Comparison of ENCODE assay signal across 20 mouse cellular contexts in the genomic region with DNA sequence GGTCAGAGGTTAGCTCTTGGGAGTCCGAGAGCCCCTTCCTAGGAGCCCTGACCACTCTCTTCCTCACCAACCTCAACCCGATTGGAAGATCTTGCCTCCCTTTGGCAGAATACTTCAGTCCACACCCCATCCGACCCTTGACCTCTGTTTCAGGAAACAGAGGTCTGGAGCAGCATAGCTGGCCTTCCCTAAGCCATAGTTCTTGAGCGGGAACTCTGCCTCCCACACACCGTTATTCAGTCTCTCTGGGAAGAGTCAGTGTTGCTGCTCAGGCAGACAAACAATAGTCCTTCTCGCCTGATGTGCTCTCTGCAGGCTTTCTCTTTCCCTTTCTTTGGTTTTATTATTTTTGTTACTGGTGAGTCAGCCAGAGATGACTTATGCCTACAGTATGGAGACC. TPM values are rescaled to one million over a fixed set of nuclear protein-coding genes. Genes with fewer than 3 reads are reported as not detected.
DNase-seq lines count a peak whose midpoint lies in the region; ATAC-seq lines count a peak whose summit lies in the region.
"Had no signal": no experiment of that assay in that cellular context is flagged by ENCODE, and none has a peak within 500 bp of the region (broad histone marks: within the 10 kb centered on the region; RNA-seq: fewer than 3 reads in every experiment).

No protein-coding gene starts in this region.

- no peak overlapping the region for H3K4me2 ChIP-seq in midbrain, embryonic 11.5 days
- no peak overlapping the region for H3K4me2 ChIP-seq in midbrain, embryonic 16.5 days (ENCODE audit: low read length)
- H3K4me2 ChIP-seq: neural tube, embryonic 12.5 days had no signal

- H3K9me3 ChIP-seq in midbrain, embryonic 11.5 days (ENCODE audit: control insufficient read depth, low read length): no peaks in the 10 kb centered on the region
- no peaks in the 10 kb centered on the region for H3K9me3 ChIP-seq in midbrain, embryonic 16.5 days (replicated peaks; ENCODE audit: control insufficient read depth, low read length, poor library complexity, severe bottlenecking)
- H3K9me3 ChIP-seq: G1E; neural tube, embryonic 12.5 days had no signal

- DNase-seq in heart, adult 11 months: peak; percentile 92
- DNase-seq in heart, postnatal 10 days: no peak
- DNase-seq in midbrain, embryonic 11.5 days (ENCODE audit: low spot score, missing footprints): peak; percentile 83
- peak; percentile 11 for DNase-seq in fibroblast of lung, adult 2 months (ENCODE audit: low read depth)
- no peak for DNase-seq in adrenal gland, postnatal 36 days
- DNase-seq: cerebellum, adult 18-20 months; gastrocnemius, adult 2 months; lung, adult 2 months; midbrain, embryonic 14.5 days; right cerebral cortex, postnatal 14 days; thymus, postnatal 25 days had no signal

- intact Hi-C loops in heart, postnatal 10 days (cut with DNase I): loop anchor here (5.0 to 10.0 kb wide), 3 partner anchors 87 to 175 kb away; no protein-coding TSS in a partner anchor

- H3K27me3 ChIP-seq in midbrain, embryonic 11.5 days (ENCODE audit: control insufficient read depth, insufficient read depth, low read length): peaks cover 99% of the 10 kb centered on the region
- H3K27me3 ChIP-seq in midbrain, embryonic 16.5 days (ENCODE audit: control insufficient read depth, insufficient read depth, low read depth, low read length): peaks cover 76% of the 10 kb centered on the region

- peaks cover 17% of the 10 kb centered on the region for H3K4me1 ChIP-seq in midbrain, embryonic 11.5 days (ENCODE audit: control insufficient read depth, insufficient read depth, low read length)
- H3K4me1 ChIP-seq in midbrain, embryonic 16.5 days (ENCODE audit: control insufficient read depth, insufficient read depth, low read length): peaks cover 23% of the 10 kb centered on the region

- no peak overlapping the region for H3K4me3 ChIP-seq in midbrain, embryonic 11.5 days (ENCODE audit: low read depth, low read length)
- H3K4me3 ChIP-seq in midbrain, embryonic 16.5 days (ENCODE audit: low read depth, low read length): no peak overlapping the region
- H3K4me3 ChIP-seq: gastrocnemius, adult 2 months; layer of hippocampus, adult 2 months; left cerebral cortex, adult 2 months; neural tube, embryonic 12.5 days had no signal

- under 1% methylated on average over 6 of the region's 6 CpGs for WGBS in midbrain, embryonic 11.5 days
- 13% methylated on average over 6 of the region's 6 CpGs for WGBS in midbrain, embryonic 16.5 days

- no peak overlapping the region for H3K9ac ChIP-seq in midbrain, embryonic 11.5 days (ENCODE audit: low read length)
- H3K9ac ChIP-seq in midbrain, embryonic 16.5 days (ENCODE audit: low read depth, low read length): no peak overlapping the region
- H3K9ac ChIP-seq: neural tube, embryonic 12.5 days had no signal

- H3K27ac ChIP-seq in midbrain, embryonic 11.5 days (ENCODE audit: low read depth, low read length): no peak overlapping the region
- no peak overlapping the region for H3K27ac ChIP-seq in midbrain, embryonic 16.5 days (ENCODE audit: low read length)
- H3K27ac ChIP-seq: gastrocnemius, adult 2 months; layer of hippocampus, adult 2 months; left cerebral cortex, adult 2 months; macrophage; neural tube, embryonic 12.5 days had no signal

- H3K36me3 ChIP-seq in midbrain, embryonic 11.5 days (ENCODE audit: control insufficient read depth, insufficient read depth, low read length): no peaks in the 10 kb centered on the region
- no peaks in the 10 kb centered on the region for H3K36me3 ChIP-seq in midbrain, embryonic 16.5 days (ENCODE audit: control insufficient read depth, insufficient read depth, low read length)
- H3K36me3 ChIP-seq: G1E; neural tube, embryonic 12.5 days had no signal

- no peak for ATAC-seq in midbrain, embryonic 11.5 days (ENCODE audit: low FRiP score)
- ATAC-seq in midbrain, embryonic 16.5 days: no peak
- no peak for ATAC-seq in cerebellum, adult (ENCODE audit: insufficient number of reproducible peaks, low FRiP score, low TSS enrichment)

RNA-seq across cellular contexts. Expression of a gene that starts 5.5 kb away (rescaled TPM):
- 10 to 100 TPM; 10.1 to 10.3 TPM for total RNA-seq in heart, postnatal 10 days (2021)
- polyA plus RNA-seq in midbrain, embryonic 11.5 days (2014; fragmentation: Nextera tagmentation; extraction: Ambion mirVana): 0.92 and 1.3 TPM in 2 replicates
- polyA plus RNA-seq in midbrain, embryonic 16.5 days (2015; fragmentation: Nextera tagmentation; extraction: Ambion mirVana): 4.1 and 5.8 TPM in 2 replicates
- 1 to 10 TPM; 1.6 to 1.8 TPM for total RNA-seq in adrenal gland, postnatal 36 days (2021)
- polyA plus RNA-seq: G1E, macrophage had no signal

RNA-seq across cellular contexts. Expression of a gene that starts 36.5 kb away (rescaled TPM):
- total RNA-seq in heart, postnatal 10 days (2021): 10 to 100 TPM; 40.2 to 40.6 TPM
- polyA plus RNA-seq in midbrain, embryonic 11.5 days (2014; fragmentation: Nextera tagmentation; extraction: Ambion mirVana): 29.9 and 30.8 TPM in 2 replicates
- polyA plus RNA-seq in midbrain, embryonic 16.5 days (2015; fragmentation: Nextera tagmentation; extraction: Ambion mirVana): 24.7 and 27.3 TPM in 2 replicates
- total RNA-seq in adrenal gland, postnatal 36 days (2021): 10 to 100 TPM; 24.3 to 28.4 TPM

RNA-seq across cellular contexts. Expression of a gene that starts 36.8 kb away (rescaled TPM):
- 10 to 100 TPM; 41.7 TPM for total RNA-seq in heart, postnatal 10 days (2021)
- 119 and 127 TPM in 2 replicates for polyA plus RNA-seq in midbrain, embryonic 11.5 days (2014; fragmentation: Nextera tagmentation; extraction: Ambion mirVana)
- polyA plus RNA-seq in midbrain, embryonic 16.5 days (2015; fragmentation: Nextera tagmentation; extraction: Ambion mirVana): 131 and 142 TPM in 2 replicates
- 10 to 100 TPM; 28.9 to 30.8 TPM for total RNA-seq in adrenal gland, postnatal 36 days (2021)

RNA-seq across cellular contexts. Expression of a gene that starts 50.5 kb away (rescaled TPM):
- not detected for total RNA-seq in heart, postnatal 10 days (2021)
- polyA plus RNA-seq in midbrain, embryonic 11.5 days (2014; fragmentation: Nextera tagmentation; extraction: Ambion mirVana): 0.33 TPM in 1 of 2 replicates, not detected in the other
- polyA plus RNA-seq in midbrain, embryonic 16.5 days (2015; fragmentation: Nextera tagmentation; extraction: Ambion mirVana): 2.9 and 3.5 TPM in 2 replicates
- 1 to 10 TPM in 1 of 2 experiments, under 1 TPM in 1; 0.56 to 1.1 TPM for total RNA-seq in adrenal gland, postnatal 36 days (2021)
- total RNA-seq: gastrocnemius, adult 2 months; heart, adult 18-20 months had no signal
- polyA plus RNA-seq: G1E; kidney, embryonic 14.5 days; macrophage had no signal

RNA-seq across cellular contexts. Expression of a gene that starts 50.5 kb away (rescaled TPM):
- 100 to 1,000 TPM; 550 to 581 TPM for total RNA-seq in heart, postnatal 10 days (2021)
- 184 and 186 TPM in 2 replicates for polyA plus RNA-seq in midbrain, embryonic 11.5 days (2014; fragmentation: Nextera tagmentation; extraction: Ambion mirVana)
- 293 and 307 TPM in 2 replicates for polyA plus RNA-seq in midbrain, embryonic 16.5 days (2015; fragmentation: Nextera tagmentation; extraction: Ambion mirVana)
- 100 to 1,000 TPM; 205 to 220 TPM for total RNA-seq in adrenal gland, postnatal 36 days (2021)

Comparison
In these comparisons a context has a peak if more than half of its experiments do, and no peak if none do; other contexts are left out.
1. DNase-seq: peak in heart, adult 11 months (single experiment), midbrain, embryonic 11.5 days (single experiment) and fibroblast of lung, adult 2 months (single experiment); none in heart, postnatal 10 days (0 of 2) and adrenal gland, postnatal 36 days (0 of 2).